Mouse (Mus musculus) kidney, embryonic 15.5 days (tissue): ENCODE measurements around the gene Bmper. TPM values are rescaled to one million over a fixed set of nuclear protein-coding genes. Genes with fewer than 3 reads are reported as not detected.

Experiments used
- ATAC-seq: fragments of 200-750 bp; cut with Nextera tagmentation; replicated peaks from 2 replicates; pipeline ENCODE4 v1.8.0; 2017; ENCODE audit warnings: moderate TSS enrichment; ENCODE audit not compliant: low FRiP score
- H3K27ac ChIP-seq: fragments of 300-500 bp; sonication (generic); 2 replicates; pipeline ENCODE4 v1.5.1; 2015; ENCODE audit warnings: mild to moderate bottlenecking, inconsistent platforms
- H3K27me3 ChIP-seq: fragments of 300-500 bp; sonication (generic); 2 replicates; pipeline ENCODE4 v1.6.1; 2015; ENCODE audit warnings: inconsistent platforms
- H3K36me3 ChIP-seq: fragments of 300-500 bp; sonication (generic); 2 replicates; pipeline ENCODE4 v1.6.1; 2015; ENCODE audit warnings: inconsistent platforms
- H3K4me1 ChIP-seq: fragments of 300-500 bp; sonication (generic); 2 replicates; pipeline ENCODE4 v1.6.1; 2015; ENCODE audit warnings: inconsistent platforms
- H3K4me2 ChIP-seq: fragments of 300-500 bp; sonication (generic); 2 replicates; pipeline ENCODE4 v1.6.1; 2015; ENCODE audit warnings: moderate library complexity, mild to moderate bottlenecking, inconsistent platforms
- H3K4me3 ChIP-seq: fragments of 300-500 bp; sonication (generic); replicated peaks from 2 replicates; pipeline ENCODE4 v1.5.1; 2015; ENCODE audit warnings: mild to moderate bottlenecking, inconsistent platforms
- H3K9ac ChIP-seq: fragments of 300-500 bp; sonication (generic); 2 replicates; pipeline ENCODE4 v1.6.1; 2015; ENCODE audit warnings: mild to moderate bottlenecking, inconsistent platforms
- H3K9me3 ChIP-seq: fragments of 300-500 bp; sonication (generic); replicated peaks from 2 replicates; pipeline ENCODE4 v1.6.1; 2016; ENCODE audit warnings: inconsistent platforms
- WGBS: fragments of 180-500 bp; shearing (Covaris S2); methylation state at CpG from one replicate; pipeline ENCODE4 v1.1.7; 2015; ENCODE audit warnings: mixed read lengths; 5-methylcytosine and 5-hydroxymethylcytosine counted together
- polyA plus RNA-seq: library from polyadenylated mRNA; unstranded; fragments of >200 nt; fragmentation: Nextera tagmentation; extraction: Ambion mirVana; gene quantifications from 2 replicates; pipeline ENCODE4 v1.2.1, GENCODE M21; 2015

Gene Bmper
- 21.6 and 23.5 TPM in 2 replicates for polyA plus RNA-seq

DNA sequence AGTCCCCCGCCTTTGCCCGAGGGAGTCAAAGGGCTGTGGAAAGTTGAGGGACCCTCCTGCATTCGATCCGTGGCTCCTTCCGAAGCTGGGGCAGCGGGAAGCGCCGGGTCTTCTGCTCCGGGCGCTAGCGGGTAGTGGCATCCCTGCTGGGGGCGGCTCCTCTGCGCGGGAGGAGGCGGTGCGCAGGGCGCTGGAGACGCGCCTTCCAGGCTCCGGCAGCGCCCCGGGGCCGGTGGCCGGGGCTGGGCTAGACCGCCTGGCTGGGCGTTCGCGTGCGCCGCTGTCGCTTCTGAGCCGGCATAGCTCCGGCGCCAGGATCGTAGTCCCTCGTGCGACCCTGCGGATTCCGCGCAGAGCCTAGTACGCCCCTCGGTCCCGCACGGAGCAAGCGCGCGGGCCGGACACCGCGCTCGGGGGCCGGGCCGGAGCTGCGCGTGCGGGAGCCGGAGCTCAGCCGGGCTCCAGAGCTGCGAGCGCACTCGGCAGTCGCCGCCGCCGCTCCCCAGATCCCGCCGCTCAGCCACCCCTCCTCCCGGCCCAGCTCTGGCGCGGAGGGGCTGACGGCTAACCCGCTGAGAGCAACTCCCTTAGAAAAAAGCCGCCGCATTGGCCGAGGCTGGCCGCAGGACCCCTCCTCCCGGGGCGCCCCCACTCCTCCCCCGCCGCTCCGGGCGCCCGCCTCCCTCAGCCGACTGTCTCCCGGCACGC lies at the start of gene Bmper:
Bmper (plus strand) TSS at position 236 of the 708 bp plus-strand sequence.
- Histone ChIP-seq H3K4me2 (peak within 1 kb of the TSS; percentile 88), H3K9me3 (no peaks in the 10 kb centered on the region), H3K4me3 (peak within 1 kb of the TSS; percentile 64), H3K4me1 (peaks cover 15% of the 10 kb centered on the region), H3K36me3 (no peaks in the 10 kb centered on the region), H3K9ac (peak within 1 kb of the TSS; percentile 68), H3K27me3 (peaks cover 35% of the 10 kb centered on the region), H3K27ac (peak within 1 kb of the TSS; percentile 83)
- ATAC-seq = peak; percentile 89
- under 1% methylated on average over 84 of the region's 86 CpGs for WGBS

DNA sequence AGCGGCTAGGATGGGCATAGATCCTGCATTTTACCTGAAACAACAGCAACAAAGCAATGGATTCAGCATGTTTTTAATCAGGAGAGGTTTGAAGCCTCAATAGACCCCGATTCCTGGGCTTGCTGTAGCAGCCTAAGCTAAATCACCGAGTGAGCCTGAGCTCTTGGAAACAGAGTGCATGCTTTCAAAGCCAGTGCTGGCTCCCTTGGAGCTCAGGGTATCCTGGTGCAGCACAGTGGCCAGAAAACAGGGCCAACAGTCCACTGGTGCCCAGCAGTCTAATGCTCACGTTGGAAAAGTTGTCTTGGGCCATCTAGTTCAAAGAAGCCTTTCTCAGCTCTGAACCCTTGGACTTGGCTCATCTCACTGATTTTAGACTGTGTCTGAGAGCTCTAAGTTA lies 45.4 kb upstream of the Bmper start:
- no peak for ATAC-seq
- 93% methylated on average over 4 of the region's 4 CpGs for WGBS
- no peak overlapping the region for H3K9ac ChIP-seq

DNA sequence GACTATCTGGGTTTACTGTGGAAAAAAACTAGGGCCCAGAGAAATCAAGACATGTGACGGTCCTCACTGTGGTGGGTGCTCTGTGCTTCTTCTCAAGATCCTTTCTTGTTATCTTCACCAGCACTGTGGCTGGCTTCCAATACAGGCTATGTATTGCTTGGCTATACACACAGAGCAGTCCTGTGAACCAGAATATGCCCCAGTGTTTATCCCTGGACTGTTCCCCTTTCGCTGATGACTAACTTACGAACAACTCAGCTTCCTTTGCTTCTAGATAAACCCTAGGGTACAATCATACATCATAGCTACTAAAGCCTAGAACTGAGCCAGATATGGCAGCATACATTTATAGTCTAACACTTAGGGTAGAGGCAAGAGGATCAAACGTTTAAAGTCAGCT lies 35.7 kb upstream of the Bmper start:
- WGBS = 76% methylated on average over 4 of the region's 4 CpGs
- no peaks in the 10 kb centered on the region for H3K27me3 ChIP-seq
- H3K36me3 ChIP-seq = no peaks in the 10 kb centered on the region
- H3K9me3 ChIP-seq = no peaks in the 10 kb centered on the region
- no peak overlapping the region for H3K4me3 ChIP-seq
- no peak overlapping the region for H3K9ac ChIP-seq
- H3K27ac ChIP-seq = no peak overlapping the region
- ATAC-seq = no peak
- H3K4me2 ChIP-seq = no peak overlapping the region
- no peaks in the 10 kb centered on the region for H3K4me1 ChIP-seq

More for the DNA sequence above, 45.4 kb upstream of the Bmper start:
- no peaks in the 10 kb centered on the region for H3K4me1 ChIP-seq
- no peak overlapping the region for H3K4me2 ChIP-seq
- H3K27me3 ChIP-seq = no peaks in the 10 kb centered on the region
- no peaks in the 10 kb centered on the region for H3K36me3 ChIP-seq
- no peak overlapping the region for H3K27ac ChIP-seq
- no peak overlapping the region for H3K4me3 ChIP-seq
- no peaks in the 10 kb centered on the region for H3K9me3 ChIP-seq

DNA sequence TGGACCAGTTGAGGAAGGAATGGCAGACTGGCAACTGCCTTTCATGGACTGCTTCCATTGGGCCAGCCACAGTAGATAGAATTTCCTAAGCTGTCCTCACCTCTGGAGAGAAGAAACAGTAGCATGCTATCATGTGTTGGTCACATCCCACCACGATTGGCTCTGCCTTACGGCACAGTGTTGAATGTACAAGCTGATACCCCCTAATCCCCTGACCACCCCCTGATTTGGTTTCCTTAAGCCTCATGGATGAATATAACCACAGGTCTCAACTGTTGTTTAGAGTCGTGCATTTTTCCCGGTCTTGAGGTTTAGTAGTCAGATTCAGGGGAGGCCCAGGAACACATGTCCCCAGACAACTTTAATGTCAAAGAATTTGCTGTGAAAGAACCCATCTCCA lies 34.7 kb upstream of the Bmper start:
- no peaks in the 10 kb centered on the region for H3K27me3 ChIP-seq
- no peak overlapping the region for H3K4me2 ChIP-seq
- WGBS = 78% methylated on average over 4 of the region's 4 CpGs
- no peak for ATAC-seq
- H3K4me1 ChIP-seq = no peaks in the 10 kb centered on the region
- H3K27ac ChIP-seq = no peak overlapping the region
- no peaks in the 10 kb centered on the region for H3K9me3 ChIP-seq
- H3K36me3 ChIP-seq = no peaks in the 10 kb centered on the region
- no peak overlapping the region for H3K4me3 ChIP-seq
- H3K9ac ChIP-seq = no peak overlapping the region

DNA sequence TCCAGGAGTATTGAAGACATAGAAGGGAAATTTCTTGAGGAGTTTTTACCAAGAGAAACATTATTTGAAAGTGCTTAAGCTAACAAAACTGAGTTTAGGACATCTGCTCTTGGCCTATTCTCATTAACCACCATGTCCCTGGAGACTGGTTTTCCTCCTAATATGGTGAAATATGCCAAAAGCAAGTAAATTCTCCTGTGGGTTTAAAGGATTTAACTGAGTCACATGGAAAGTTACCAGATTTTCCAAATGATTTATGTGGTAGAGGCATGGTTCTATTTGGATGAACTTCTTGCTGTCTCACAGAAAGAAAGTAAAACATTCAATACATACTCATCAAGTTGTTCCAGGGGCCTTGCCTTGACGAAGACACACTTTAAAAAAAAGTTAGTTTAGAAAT lies 31.9 kb upstream of the Bmper start:
- H3K27ac ChIP-seq = no peak overlapping the region
- no peak overlapping the region for H3K4me2 ChIP-seq
- H3K9me3 ChIP-seq = no peaks in the 10 kb centered on the region
- WGBS = 28% methylated on average over 1 of the region's 1 CpGs
- H3K36me3 ChIP-seq = no peaks in the 10 kb centered on the region
- H3K4me1 ChIP-seq = no peaks in the 10 kb centered on the region
- no peak overlapping the region for H3K9ac ChIP-seq
- ATAC-seq = no peak
- H3K27me3 ChIP-seq = no peaks in the 10 kb centered on the region
- no peak overlapping the region for H3K4me3 ChIP-seq

DNA sequence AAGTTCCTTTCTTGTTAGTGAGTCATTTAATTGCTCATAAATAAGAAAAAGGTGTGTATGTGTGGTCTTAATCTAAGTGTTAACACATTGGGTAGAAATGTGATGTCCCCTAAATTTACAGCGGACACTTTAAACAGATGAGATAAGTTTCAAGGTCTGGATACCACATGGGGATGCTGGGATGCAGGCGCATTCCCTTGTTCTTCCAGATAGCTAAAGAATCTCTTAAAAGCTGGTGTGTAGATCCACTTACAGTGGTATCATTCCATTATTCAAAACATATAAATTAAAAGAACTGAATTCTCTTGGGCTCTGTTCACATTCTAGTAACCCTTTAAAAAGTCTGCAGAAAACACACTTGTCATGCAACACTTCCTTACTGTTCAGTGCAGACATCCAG lies 31.4 kb upstream of the Bmper start:
- H3K4me2 ChIP-seq = no peak overlapping the region
- no peak overlapping the region for H3K9ac ChIP-seq
- H3K4me3 ChIP-seq = no peak overlapping the region
- WGBS = 78% methylated on average over 2 of the region's 2 CpGs
- no peaks in the 10 kb centered on the region for H3K27me3 ChIP-seq
- no peaks in the 10 kb centered on the region for H3K9me3 ChIP-seq
- ATAC-seq = no peak
- no peak overlapping the region for H3K27ac ChIP-seq
- no peaks in the 10 kb centered on the region for H3K36me3 ChIP-seq
- no peaks in the 10 kb centered on the region for H3K4me1 ChIP-seq

DNA sequence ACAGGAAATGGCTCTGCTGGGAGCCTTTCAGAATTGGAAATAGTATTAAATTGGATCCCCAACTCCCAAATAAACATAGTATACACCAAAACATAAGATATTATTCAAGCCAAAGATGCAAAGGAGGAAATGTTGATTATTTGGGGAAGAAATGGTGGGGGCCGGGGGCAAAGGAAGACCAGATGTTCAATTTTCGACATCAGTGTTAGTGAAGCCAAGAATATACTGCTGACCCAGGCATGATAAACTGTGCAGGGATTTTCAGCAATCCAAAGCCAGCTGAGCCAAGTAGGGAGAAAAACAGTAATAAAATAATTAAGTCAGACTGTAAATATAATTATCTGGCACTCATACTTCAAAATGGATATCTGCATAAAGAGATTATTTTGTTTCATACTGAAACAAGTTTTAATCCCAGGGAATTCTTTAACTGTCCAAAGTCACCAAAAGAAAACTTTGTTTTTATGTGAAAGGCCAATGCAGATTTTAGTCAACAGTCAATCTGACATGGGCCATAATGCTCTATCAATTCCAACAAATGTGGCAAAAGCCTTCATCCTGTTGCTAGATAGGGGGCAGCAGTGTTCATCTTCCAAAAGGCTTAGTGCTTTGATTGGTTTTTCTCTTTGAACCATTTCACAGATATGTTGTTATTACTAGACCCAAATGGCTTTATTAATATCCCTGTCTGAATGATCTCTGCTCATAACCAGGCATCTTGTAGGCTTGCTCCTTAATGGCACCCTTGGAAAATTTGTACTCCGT lies 30.1 kb upstream of the Bmper start:
- no peak overlapping the region for H3K4me2 ChIP-seq
- no peak overlapping the region for H3K4me3 ChIP-seq
- H3K27ac ChIP-seq = no peak overlapping the region
- H3K4me1 ChIP-seq = no peaks in the 10 kb centered on the region
- no peaks in the 10 kb centered on the region for H3K9me3 ChIP-seq
- WGBS = 79% methylated on average over 3 of the region's 3 CpGs
- ATAC-seq = no peak
- no peaks in the 10 kb centered on the region for H3K27me3 ChIP-seq
- H3K9ac ChIP-seq = no peak overlapping the region
- no peaks in the 10 kb centered on the region for H3K36me3 ChIP-seq

DNA sequence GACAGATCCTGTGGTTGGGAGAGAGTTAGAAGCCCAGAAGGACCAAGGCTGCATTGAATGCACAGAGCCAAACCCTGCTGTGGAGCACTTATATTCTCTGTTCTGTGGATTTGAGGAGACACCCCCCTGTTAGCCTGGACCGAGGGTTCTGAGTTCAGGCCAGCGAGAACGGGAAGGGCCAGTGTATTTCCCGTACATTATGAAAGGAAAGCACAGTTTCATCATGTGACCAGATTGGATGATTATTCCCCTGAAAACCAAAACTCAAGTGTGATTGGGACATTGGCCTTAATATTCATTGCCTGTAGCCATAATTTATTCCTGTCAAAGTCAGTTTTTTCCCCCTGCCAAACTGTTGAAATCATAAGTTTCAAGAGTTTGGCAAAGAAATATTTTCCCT lies 23.9 kb upstream of the Bmper start:
- no peak for ATAC-seq
- WGBS = 92% methylated on average over 4 of the region's 4 CpGs

DNA sequence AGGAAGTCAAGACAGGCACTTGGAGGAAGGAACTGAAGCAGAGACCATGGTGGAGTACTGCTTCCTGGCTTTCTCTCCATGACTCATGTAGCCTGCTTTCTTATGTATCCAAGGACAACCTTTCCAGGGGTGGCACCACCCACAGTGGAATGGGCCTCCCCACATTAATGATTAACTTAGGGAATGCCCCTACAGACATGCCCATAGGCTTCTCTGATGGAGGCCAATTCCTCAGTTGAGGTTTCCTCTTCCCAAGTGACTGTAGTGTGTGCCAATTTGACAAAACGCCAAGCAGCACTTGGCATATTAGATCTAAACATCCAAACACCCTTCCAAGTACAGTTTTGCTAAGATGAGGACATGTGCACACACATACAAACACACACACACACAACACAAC lies 23.0 kb upstream of the Bmper start:
- Histone ChIP-seq H3K9me3 (no peaks in the 10 kb centered on the region), H3K4me2 (no peak overlapping the region), H3K27ac (no peak overlapping the region), H3K27me3 (peaks cover 12% of the 10 kb centered on the region; the same call in 1 of the 2 replicates), H3K4me1 (peaks cover 9% of the 10 kb centered on the region), H3K4me3 (no peak overlapping the region), H3K36me3 (no peaks in the 10 kb centered on the region), H3K9ac (no peak overlapping the region)
- WGBS = 92% methylated on average over 1 of the region's 1 CpGs
- no peak for ATAC-seq

More for the DNA sequence above, 23.9 kb upstream of the Bmper start:
- Histone ChIP-seq H3K27me3 (0 out of 2 replicates have a peak, but pooled peaks cover 7% of the 10 kb centered on the region), H3K4me1 (peaks cover 4% of the 10 kb centered on the region; the same call in 1 of the 2 replicates), H3K4me3 (no peak overlapping the region), H3K27ac (no peak overlapping the region), H3K4me2 (no peak overlapping the region), H3K36me3 (no peaks in the 10 kb centered on the region), H3K9me3 (no peaks in the 10 kb centered on the region), H3K9ac (no peak overlapping the region)

DNA sequence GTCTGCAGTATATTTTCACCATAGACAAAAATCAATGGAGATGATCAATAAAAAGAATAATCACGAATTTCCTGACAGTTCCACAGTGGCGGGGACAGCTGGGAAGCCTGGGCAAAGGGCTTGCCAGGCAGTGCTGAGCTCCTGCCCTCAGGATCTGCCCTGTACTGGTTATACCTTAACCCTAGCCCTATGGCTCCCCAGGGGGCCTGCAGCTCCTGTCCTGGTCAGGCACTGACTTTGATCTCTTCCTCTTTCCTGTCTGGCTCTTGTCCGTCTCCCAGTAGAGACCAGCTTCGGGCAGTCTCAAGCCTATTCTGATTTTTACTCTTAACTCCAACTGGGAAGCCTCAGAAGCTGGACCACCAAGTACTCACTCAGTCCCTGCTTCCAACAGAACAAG lies 22.0 kb upstream of the Bmper start:
- no peak overlapping the region for H3K27ac ChIP-seq
- WGBS = 75% methylated on average over 4 of the region's 4 CpGs
- peaks cover 12% of the 10 kb centered on the region; the same call in 1 of the 2 replicates for H3K27me3 ChIP-seq
- no peak overlapping the region for H3K4me2 ChIP-seq
- peak; percentile 56; the same call in 1 of the 2 replicates for ATAC-seq
- no peak overlapping the region for H3K4me3 ChIP-seq
- H3K36me3 ChIP-seq = no peaks in the 10 kb centered on the region
- H3K4me1 ChIP-seq = peaks cover 15% of the 10 kb centered on the region
- H3K9ac ChIP-seq = no peak overlapping the region
- no peaks in the 10 kb centered on the region for H3K9me3 ChIP-seq

DNA sequence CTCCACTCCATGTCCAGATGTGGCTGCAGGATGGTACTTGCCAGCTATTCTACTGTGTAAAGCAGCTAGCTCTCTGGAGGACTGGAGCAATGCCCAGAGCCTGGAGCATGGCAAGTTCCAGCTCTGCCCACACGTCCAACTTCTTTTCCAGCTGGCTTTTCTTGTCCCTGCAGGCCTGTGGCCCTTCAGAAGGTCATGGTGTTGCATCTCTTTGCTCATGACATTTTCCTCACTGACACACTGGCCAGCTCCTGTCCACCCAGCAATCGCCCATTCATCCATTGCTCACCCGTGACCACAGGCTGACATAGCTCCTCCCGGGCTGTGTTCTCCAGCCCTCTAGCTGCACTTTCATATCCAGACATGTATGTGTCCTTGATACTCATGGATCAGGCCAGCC lies 20.4 kb upstream of the Bmper start:
- Histone ChIP-seq H3K4me3 (no peak overlapping the region), H3K9me3 (no peaks in the 10 kb centered on the region), H3K36me3 (no peaks in the 10 kb centered on the region), H3K4me2 (no peak overlapping the region), H3K27ac (no peak overlapping the region), H3K27me3 (peaks cover 12% of the 10 kb centered on the region; the same call in 1 of the 2 replicates), H3K4me1 (peaks cover 15% of the 10 kb centered on the region), H3K9ac (no peak overlapping the region)
- no peak for ATAC-seq
- 85% methylated on average over 4 of the region's 4 CpGs for WGBS
